Mouse (Mus musculus) induced T-regulatory cell, adult 2 months (primary cell): ENCODE measurements at regions not wholly inside any gene's neighbourhood (a gene's known extent, or its start where the extent isn't known, plus 50 kb on each side); places are given as distances from the start of the nearest gene placed in this dataset.

Experiments
- DNase-seq: peaks from one replicate; pipeline ENCODE4 v3.0.0-alpha.2; 2012; ENCODE audit warnings: low read depth

DNA sequence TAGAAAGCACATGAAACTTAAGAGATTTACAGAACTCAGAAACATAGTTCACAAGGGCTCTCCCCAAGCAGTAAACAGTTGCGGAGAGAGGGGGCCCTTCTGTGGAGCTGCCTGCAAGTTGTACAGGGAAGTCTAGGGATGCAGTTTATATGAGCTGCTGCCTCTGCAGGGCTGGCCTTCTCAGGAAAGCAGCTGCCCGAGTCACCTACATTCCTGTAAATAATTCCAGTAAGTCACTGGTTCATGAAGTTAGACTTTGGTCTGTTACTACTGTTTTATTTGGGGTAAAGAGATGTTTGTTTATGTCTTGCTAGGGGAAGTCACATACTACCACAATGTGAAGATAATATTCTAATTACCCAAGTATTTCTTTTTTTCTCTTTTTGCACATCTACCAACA, 601.1 kb downstream of the Etnk1 start:
- DNase-seq, result no peak
